Comparison of ENCODE assay signal across 14 mouse cellular contexts in the genomic region with DNA sequence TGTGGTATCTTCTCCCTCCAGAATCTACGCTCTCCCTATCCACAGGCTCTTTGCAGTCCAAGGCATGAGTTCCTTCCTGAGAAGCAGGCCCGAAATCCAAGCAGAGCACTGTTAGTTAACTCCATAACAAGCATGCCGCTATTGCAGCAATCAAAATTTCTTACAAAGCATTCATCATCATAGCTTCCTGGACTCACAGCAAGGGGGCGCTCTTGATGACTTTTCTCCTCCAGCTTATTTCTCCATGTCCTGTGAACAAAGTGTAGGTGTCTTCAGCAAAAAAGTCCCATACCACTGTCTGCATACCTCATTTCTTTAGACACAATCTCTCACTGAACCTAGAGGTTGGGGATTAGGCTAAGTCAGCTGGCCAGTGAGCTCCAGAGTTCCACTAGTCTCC.
A peak's percentile ranks its signal among the peaks of the same experiment; 100 is the strongest.
DNase-seq lines count a peak whose midpoint lies in the region; ATAC-seq and TF ChIP-seq lines count a peak whose summit lies in the region.
"Had no signal": no experiment of that assay in that cellular context is flagged by ENCODE, and none has a peak within 500 bp of the region (broad histone marks: within the 10 kb centered on the region; RNA-seq: fewer than 3 reads in every experiment).

No protein-coding gene starts in this region.

- no peaks in the 10 kb centered on the region for H3K4me1 ChIP-seq in heart, adult 2 months (ENCODE audit: control insufficient read depth, insufficient read depth, low read length)
- no peaks in the 10 kb centered on the region for H3K4me1 ChIP-seq in liver, postnatal 0 days (ENCODE audit: insufficient read depth)
- peaks cover 16% of the 10 kb centered on the region for H3K4me1 ChIP-seq in liver, embryonic 12.5 days
- peaks cover 17% of the 10 kb centered on the region for H3K4me1 ChIP-seq in G1E (ENCODE audit: insufficient read depth, low read depth, low read length)
- H3K4me1 ChIP-seq: forebrain, embryonic 12.5 days; midbrain, embryonic 15.5 days had no signal

- WGBS in heart, adult 2 months, result 93% methylated on average over 4 of the region's 4 CpGs
- WGBS in liver, postnatal 0 days (ENCODE audit: insufficient replicate concordance), result 88% methylated on average over 4 of the region's 4 CpGs
- 69% methylated on average over 4 of the region's 4 CpGs for WGBS in liver, embryonic 12.5 days (ENCODE audit: insufficient replicate concordance)

- no peak for DNase-seq in heart, adult 2 months
- no peak for DNase-seq in heart, adult 11 months
- no peak for DNase-seq in liver, postnatal 0 days
- DNase-seq in G1E (ENCODE audit: low spot score), result no peak
- no peak for DNase-seq in adrenal gland, adult 18-20 months (ENCODE audit: low spot score in 2 of 2)
- no peak for DNase-seq in ovary, postnatal 10 days (ENCODE audit: low spot score)
- DNase-seq: cerebellum, adult 11-12 months; thymus, postnatal 25 days had no signal

- ATAC-seq in liver, postnatal 0 days, result no peak
- no peak for ATAC-seq in liver, embryonic 12.5 days
- no peak for ATAC-seq in G1E (ENCODE audit: extremely low read depth, insufficient number of reproducible peaks, low FRiP score, poor library complexity, severe bottlenecking)
- ATAC-seq in megakaryocyte, adult 5-6 weeks (ENCODE audit: poor library complexity, severe bottlenecking), result peak; percentile 79
- ATAC-seq: midbrain, embryonic 15.5 days had no signal

- TF ChIP-seq EP300 in heart, adult 2 months (IDR thresholded peaks at IDR 0.05; ENCODE audit: insufficient read depth, low read depth, low read length), result no peak
- TF ChIP-seq EP300 in liver, postnatal 0 days (IDR thresholded peaks at IDR 0.05; ENCODE audit: low read depth), result no peak

- H3K27me3 ChIP-seq in heart, adult 2 months (ENCODE audit: control insufficient read depth, insufficient read depth, low read length), result no peaks in the 10 kb centered on the region
- H3K27me3 ChIP-seq in liver, postnatal 0 days (ENCODE audit: insufficient read depth, low read length), result no peaks in the 10 kb centered on the region
- H3K27me3 ChIP-seq in liver, embryonic 12.5 days (replicated peaks), result no peaks in the 10 kb centered on the region
- H3K27me3 ChIP-seq in G1E (ENCODE audit: insufficient read depth, low read length), result peaks cover 3% of the 10 kb centered on the region; the same call in 1 of the 2 replicates
- H3K27me3 ChIP-seq: forebrain, embryonic 12.5 days; limb, embryonic 15.5 days; midbrain, embryonic 15.5 days had no signal

- H3K79me2 ChIP-seq in heart, adult 2 months (replicated peaks; ENCODE audit: control insufficient read depth, insufficient read depth, low read length), result no peaks in the 10 kb centered on the region

- H3K27ac ChIP-seq in heart, adult 2 months, result no peak overlapping the region
- no peak overlapping the region for H3K27ac ChIP-seq in liver, postnatal 0 days (ENCODE audit: low read depth)
- H3K27ac ChIP-seq in liver, embryonic 12.5 days, result no peak overlapping the region
- H3K27ac ChIP-seq: embryonic facial prominence, embryonic 13.5 days; forebrain, embryonic 12.5 days; limb, embryonic 15.5 days; midbrain, embryonic 15.5 days had no signal

- intact Hi-C loops in heart, adult 2 months (cut with DNase I), result no loop called here

- H3K4me2 ChIP-seq in liver, postnatal 0 days (ENCODE audit: low read depth, low read length), result no peak overlapping the region
- H3K4me2 ChIP-seq in liver, embryonic 12.5 days, result no peak overlapping the region
- H3K4me2 ChIP-seq: embryonic facial prominence, embryonic 13.5 days; forebrain, embryonic 12.5 days; limb, embryonic 15.5 days; midbrain, embryonic 15.5 days had no signal

- H3K36me3 ChIP-seq in heart, adult 2 months (ENCODE audit: control insufficient read depth, insufficient read depth, low read length), result no peaks in the 10 kb centered on the region
- H3K36me3 ChIP-seq in liver, postnatal 0 days (replicated peaks; ENCODE audit: insufficient read depth, low read length), result no peaks in the 10 kb centered on the region
- no peaks in the 10 kb centered on the region for H3K36me3 ChIP-seq in liver, embryonic 12.5 days
- no peaks in the 10 kb centered on the region for H3K36me3 ChIP-seq in G1E (replicated peaks)
- H3K36me3 ChIP-seq: embryonic facial prominence, embryonic 13.5 days; forebrain, embryonic 12.5 days; limb, embryonic 15.5 days; midbrain, embryonic 15.5 days had no signal

- H3K9me3 ChIP-seq in liver, postnatal 0 days (ENCODE audit: low read length), result no peaks in the 10 kb centered on the region
- H3K9me3 ChIP-seq in liver, embryonic 12.5 days (replicated peaks), result no peaks in the 10 kb centered on the region
- no peaks in the 10 kb centered on the region for H3K9me3 ChIP-seq in G1E (replicated peaks)
- H3K9me3 ChIP-seq: forebrain, embryonic 12.5 days; limb, embryonic 15.5 days; midbrain, embryonic 15.5 days had no signal

- no peak overlapping the region for H3K4me3 ChIP-seq in heart, adult 2 months
- no peak overlapping the region for H3K4me3 ChIP-seq in liver, postnatal 0 days (ENCODE audit: low read depth, low read length)
- H3K4me3 ChIP-seq in liver, embryonic 12.5 days, result no peak overlapping the region
- H3K4me3 ChIP-seq in G1E (ENCODE audit: low read depth, low read length), result no peak overlapping the region
- H3K4me3 ChIP-seq: embryonic facial prominence, embryonic 13.5 days; forebrain, embryonic 12.5 days; limb, embryonic 15.5 days; midbrain, embryonic 15.5 days had no signal

- TF ChIP-seq CTCF in heart, adult 2 months (IDR thresholded peaks at IDR 0.05), result peak; percentile 53
- TF ChIP-seq CTCF in liver, postnatal 0 days (IDR thresholded peaks at IDR 0.05; ENCODE audit: low read depth), result peak; percentile 42
- peak; percentile 29; the same call in 1 of the 2 replicates for TF ChIP-seq CTCF in G1E (IDR thresholded peaks at IDR 0.05; ENCODE audit: low read depth, low read length)

- TF ChIP-seq POLR2A in heart, adult 2 months (IDR thresholded peaks at IDR 0.05; ENCODE audit: insufficient read depth, low read depth, low read length), result no peak

- no peak overlapping the region for H3K9ac ChIP-seq in heart, adult 2 months (ENCODE audit: low read depth, low read length)
- H3K9ac ChIP-seq in liver, postnatal 0 days (replicated peaks), result no peak overlapping the region
- H3K9ac ChIP-seq in liver, embryonic 12.5 days, result no peak overlapping the region
- H3K9ac ChIP-seq: embryonic facial prominence, embryonic 13.5 days; forebrain, embryonic 12.5 days; limb, embryonic 15.5 days; midbrain, embryonic 15.5 days had no signal
